Mouse (Mus musculus): ENCODE results near the gene St3gal5.

St3gal5 gene

DNA sequence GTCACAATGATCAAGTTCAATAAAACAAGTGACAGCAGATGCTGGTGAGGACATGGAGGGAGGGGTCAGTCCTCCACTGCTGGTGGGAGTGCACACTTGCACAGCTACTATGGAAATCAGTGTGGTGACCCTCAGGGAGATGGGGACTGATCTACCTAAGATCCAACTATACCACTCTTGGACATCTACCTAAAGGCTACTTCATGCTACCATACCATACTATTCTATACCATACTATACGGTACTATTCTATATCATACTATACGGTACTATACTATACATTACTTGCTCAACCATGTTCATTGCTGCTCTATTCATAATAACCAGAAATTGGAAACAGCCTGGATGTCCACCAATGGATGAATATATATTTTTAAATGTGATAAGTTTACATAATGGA is 68.5 kb downstream of the St3gal5 start:
- DNase-seq = no peak

- no peak for DNase-seq
These were observed 74.0 kb downstream of the St3gal5 start for GRCm38 (mm10) chr6:72171391-72171790.

DNA sequence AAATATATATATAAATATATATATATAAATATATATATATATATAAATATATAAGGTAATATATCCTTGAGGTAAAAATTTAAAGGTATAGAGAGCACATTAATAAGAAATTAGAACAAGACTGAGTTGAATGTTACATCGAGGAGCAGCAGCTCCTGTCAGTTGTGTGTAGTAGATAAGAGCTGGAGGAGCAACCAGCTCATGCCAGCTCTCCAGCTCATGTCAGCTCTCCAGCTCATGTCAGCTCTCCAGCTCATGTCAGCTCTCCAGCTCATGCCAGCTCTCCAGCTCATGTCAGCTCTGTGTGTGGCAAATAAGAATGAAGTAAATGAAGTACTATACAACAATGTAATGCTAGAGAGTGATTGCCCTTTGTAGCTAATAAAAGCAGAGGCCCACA is 76.0 kb downstream of the St3gal5 start:
- no peak for DNase-seq

DNA sequence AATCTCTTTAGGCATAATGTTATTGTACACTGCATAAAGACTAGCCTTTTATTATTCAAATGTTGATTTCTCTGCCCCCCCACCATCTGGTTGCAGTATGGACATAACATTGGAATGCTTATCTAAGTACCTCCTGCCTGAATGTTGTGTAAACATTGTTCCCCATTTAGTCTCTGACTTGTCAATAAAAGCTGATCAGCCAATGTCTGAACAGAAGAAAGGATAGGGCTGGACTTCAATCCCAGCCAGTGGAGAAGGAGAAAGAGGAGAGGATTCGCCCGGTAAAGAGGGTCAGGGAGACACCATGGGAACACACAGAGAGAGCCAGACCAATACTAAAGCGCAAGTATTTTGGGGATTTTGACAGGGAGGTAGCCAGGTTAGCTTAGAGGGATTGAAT is 78.0 kb downstream of the St3gal5 start:
- DNase-seq = no peak

DNA sequence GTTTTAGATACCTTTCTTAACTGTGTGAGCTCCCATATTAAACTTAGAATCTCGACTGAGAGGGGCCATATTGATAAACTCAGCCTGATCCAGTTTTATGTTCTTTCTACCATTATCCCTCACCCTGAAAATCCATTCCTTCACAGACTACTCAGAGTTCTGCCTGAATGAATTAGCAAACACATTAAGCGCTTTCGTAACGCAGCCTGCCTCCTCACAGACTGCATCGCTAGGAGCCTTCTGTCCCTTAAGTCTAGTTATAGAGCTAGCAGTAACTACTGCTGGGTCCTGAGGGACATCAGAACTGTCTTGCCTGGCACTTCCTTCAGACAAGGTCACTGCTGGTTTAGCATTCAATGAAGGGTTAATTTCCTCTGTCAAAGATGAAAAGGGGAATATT is 78.6 kb downstream of the St3gal5 start:
- DNase-seq = no peak

- no peak for DNase-seq
These were observed 80.0 kb downstream of the St3gal5 start for GRCm38 (mm10) chr6:72177417-72177816.

GRCm38 (mm10) chr6:72179006-72179405 is 81.6 kb downstream of the St3gal5 start:
- peak; percentile 19 for DNase-seq

DNA sequence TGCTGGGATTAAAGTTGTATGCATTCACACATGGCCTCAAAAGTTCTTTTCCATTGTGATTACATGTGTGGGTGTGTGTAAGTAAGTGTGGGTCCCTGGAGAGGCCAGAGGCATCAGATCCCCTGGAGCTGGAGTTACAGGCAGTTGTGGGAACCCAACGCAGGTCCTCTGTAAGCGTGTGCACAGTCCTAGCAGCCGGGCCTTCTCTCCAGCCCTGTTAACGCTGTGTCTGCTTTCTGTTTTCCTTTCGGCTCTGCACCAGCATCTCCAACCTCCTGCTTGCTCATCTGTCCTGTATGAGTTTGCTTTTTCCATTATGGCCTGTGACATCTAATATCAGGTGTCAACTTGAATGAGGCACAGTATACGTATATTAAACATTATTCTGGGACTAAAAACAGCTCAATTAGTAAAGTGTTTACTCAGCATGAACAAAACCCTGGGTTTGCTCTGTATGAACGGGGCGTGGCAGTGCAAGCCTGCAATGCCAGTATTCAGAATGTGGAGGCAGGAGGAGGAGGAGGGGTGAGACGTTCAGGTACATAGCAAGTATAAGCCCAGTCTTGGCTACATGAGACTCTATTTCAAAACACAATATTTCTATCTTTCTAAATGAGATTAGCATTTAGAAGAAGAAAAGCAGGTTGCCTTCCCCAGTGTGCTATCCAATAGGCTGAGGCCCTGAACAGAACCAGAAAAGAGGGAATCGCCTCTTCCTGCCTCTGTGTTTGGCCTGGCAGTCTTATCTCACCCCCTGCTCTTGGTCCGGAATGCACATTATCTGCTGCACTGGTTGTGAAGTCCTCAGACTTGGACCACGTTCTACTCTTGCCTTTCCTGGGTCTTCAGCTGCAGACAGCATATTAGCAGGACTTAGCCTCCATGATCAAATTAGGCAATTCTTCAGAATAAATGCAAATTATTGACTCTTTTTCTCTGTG is 82.4 kb downstream of the St3gal5 start:
- DNase-seq = no peak

DNA sequence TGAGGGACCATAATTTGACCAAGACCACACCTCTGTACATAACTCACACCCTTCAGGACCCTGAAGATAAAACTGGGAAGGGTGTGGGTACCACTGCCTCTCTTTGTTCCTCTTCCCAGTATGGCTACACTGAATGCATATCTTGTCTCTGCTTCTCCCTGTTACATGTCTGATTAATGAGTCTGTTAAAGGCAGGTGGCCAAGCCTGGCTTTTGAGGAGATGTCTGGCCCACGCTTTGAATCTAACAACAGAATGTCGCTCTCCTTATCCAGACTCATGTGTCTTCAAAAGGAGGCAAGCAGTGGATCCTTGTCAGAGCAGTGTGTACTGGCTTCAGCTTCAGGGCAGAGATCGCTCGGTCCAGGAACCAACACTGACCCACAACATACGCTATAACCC is 87.2 kb downstream of the St3gal5 start:
- no peak for DNase-seq

GRCm38 (mm10) chr6:72185893-72186490 is 88.6 kb downstream of the St3gal5 start:
- DNase-seq = peak; percentile 92

- no peak for DNase-seq
These were observed 89.4 kb downstream of the St3gal5 start for GRCm38 (mm10) chr6:72186809-72187208.

GRCm38 (mm10) chr6:72189061-72189863 is 91.9 kb downstream of the St3gal5 start:
- DNase-seq = peak; percentile 71

- DNase-seq = no peak
These were observed 92.7 kb downstream of the St3gal5 start for GRCm38 (mm10) chr6:72190120-72190519.

GRCm38 (mm10) chr6:72190577-72190976 is 93.2 kb downstream of the St3gal5 start:
- DNase-seq = no peak

DNA sequence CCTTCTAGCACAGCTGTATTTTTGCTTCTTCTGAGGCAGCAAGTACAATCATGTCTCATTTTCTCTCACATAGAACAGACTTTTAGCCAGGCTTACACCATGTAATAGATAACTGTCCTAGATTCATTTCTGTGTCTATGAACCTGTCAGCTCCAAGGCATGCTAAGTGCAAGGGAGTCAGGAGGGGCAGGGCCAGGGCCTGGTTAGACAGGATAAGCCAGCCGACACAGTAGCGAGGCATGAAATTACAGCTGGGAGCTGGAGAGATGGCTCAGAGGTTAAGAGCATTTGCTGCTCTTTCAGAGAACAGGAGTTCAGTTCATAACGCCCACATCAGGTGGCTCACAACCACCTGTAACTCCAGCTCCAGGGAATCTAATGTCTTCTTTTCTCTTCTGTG is 99.3 kb downstream of the St3gal5 start:
- DNase-seq = no peak

DNA sequence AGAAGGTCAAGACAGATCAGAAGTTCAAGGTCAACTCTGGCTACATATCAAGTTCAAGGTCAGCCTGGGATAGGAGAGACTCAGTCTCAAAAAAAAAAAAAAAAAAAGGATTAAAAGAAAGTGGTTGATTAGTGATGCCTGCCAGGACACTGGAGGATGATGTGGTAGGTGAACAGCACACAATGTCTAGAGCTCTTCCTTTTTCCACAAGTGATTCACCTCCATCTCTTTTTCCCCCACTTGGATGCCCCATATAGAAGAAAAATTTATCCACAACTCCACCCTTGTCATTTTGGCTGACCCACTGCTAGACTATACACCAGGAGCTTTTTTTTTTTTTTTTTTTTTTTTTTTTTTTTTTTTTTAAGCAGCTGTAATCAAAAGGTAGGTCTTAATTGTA is 100.1 kb downstream of the St3gal5 start:
- DNase-seq = no peak

DNA sequence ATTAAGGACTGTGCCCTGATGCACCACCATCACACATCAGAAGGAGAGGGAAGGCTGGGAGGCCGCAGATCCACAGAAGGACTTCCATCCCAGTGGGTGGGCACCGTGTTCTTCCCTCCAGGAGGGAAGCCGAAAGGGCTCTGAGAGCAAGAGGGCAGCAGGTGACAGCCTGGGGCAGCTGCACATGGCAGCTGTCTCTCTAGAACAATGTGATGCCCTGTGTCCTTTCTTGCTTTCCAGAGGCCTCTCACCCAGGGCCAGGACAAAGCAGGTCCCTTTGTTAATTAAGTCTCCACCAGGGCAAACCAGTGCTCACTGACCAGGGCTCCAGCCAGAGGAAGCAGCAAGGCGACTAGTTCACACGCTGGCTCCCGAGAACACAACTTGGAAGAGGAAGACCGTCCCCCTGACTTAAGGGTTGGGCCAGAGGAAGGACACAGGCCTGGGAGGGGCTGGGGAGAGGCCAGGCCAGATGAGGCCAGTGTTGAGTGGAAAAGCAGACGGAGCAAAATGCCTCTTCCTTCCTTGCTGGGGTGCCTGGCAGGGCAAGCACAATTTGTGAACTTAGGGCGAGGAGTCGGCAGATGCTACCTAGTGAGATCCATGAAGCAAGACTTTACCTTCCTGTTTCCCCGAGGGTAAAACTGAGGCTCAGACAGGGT is 103.3 kb downstream of the St3gal5 start:
- DNase-seq = peak; percentile 44

GRCm38 (mm10) chr6:72202732-72203131 is 105.3 kb downstream of the St3gal5 start:
- no peak for DNase-seq

DNA sequence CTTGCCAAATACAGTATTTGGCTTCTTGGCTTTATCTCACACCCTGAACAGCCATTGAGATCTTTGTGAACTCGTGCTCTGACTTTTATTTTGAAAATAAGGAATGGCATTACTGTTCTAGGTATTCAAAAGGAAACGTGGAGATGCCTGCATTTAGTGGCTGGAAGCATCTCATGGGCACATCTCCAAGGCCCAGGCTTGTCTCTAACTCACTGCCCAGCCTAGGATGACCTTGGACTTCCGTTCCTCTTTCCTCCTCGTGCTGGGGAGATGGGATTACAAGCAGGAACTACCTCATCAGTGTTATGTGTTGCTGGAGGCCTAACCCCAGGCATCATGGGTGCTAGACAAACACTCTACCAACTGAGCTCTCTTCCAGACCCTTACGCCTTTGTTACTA is 105.9 kb downstream of the St3gal5 start:
- no peak for DNase-seq

Data from lung, postnatal 14 days (tissue).